Mouse (Mus musculus): Measurements from ENCODE around the gene Tmed2. TPM values are rescaled to one million over a fixed set of nuclear protein-coding genes. Genes with fewer than 3 reads are reported as not detected.

Tmed2 gene
- polyA plus RNA-seq, 1 experiment from 2014 or later: 561 TPM

DNA sequence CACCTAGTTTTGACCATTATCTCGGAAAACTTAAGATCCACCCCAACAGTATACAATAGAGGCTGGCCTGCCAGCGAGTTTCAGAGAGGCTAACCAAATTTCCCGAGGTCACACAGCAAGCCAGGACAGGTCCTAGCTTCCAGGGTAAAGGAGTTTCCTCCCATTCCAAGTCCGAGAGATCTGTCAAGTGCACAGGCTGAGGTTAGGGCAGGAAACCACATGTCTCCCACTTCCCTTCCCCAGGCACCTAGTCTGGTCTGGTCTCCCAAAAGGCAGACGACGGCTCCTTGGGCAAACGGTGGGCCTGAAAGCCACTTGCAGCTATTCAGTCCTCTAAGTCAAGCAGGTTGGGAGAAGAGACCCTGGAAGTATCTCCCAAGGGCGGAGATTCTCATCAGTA, 10.8 kb upstream of the Tmed2 start:
- no peaks in the 10 kb centered on the region for H3K36me3 ChIP-seq (ENCODE audit: insufficient read depth, low read length)
- H3K9me3 ChIP-seq (replicated peaks; ENCODE audit: low read length): no peaks in the 10 kb centered on the region
- no peak for TF ChIP-seq CTCF (IDR thresholded peaks at IDR 0.05; ENCODE audit: low read depth)
- DNase-seq (ENCODE audit: low spot score) (no peak), ATAC-seq (replicated peaks; ENCODE audit: low FRiP score, low read depth) (no peak)
- peak overlapping the region; percentile 79 for H3K4me3 ChIP-seq (replicated peaks; ENCODE audit: low read depth, low read length)
- peak overlapping the region; percentile 61 for H3K4me2 ChIP-seq (ENCODE audit: low read length)
- H3K27me3 ChIP-seq (ENCODE audit: insufficient read depth, low read length): no peaks in the 10 kb centered on the region
- WGBS: 26% methylated on average over 8 of the region's 8 CpGs
- H3K4me1 ChIP-seq (replicated peaks; ENCODE audit: insufficient read depth, low read length): peaks cover 28% of the 10 kb centered on the region
- peak overlapping the region; percentile 90 for H3K27ac ChIP-seq
- peak overlapping the region; percentile 80; the same call in 1 of the 2 replicates for H3K9ac ChIP-seq (ENCODE audit: low read depth, low read length)

GRCm38 (mm10) chr5:124530655-124531582, 9.6 kb upstream of the Tmed2 start, which contains the start of gene Rilpl1:
TSS of gene Rilpl1 (minus strand) at chr5:124531391.
- under 1% methylated on average over 75 of the region's 96 CpGs for WGBS
- H3K4me3 ChIP-seq (replicated peaks; ENCODE audit: low read depth, low read length): peak within 1 kb of the TSS; percentile 79
- no peaks in the 10 kb centered on the region for H3K9me3 ChIP-seq (replicated peaks; ENCODE audit: low read length)
- ATAC-seq (replicated peaks; ENCODE audit: low FRiP score, low read depth) (peak; percentile 83), DNase-seq (ENCODE audit: low spot score) (peak; percentile 86)
- peaks cover 28% of the 10 kb centered on the region for H3K4me1 ChIP-seq (replicated peaks; ENCODE audit: insufficient read depth, low read length)
- no peaks in the 10 kb centered on the region for H3K36me3 ChIP-seq (ENCODE audit: insufficient read depth, low read length)
- H3K4me2 ChIP-seq (ENCODE audit: low read length): peak within 1 kb of the TSS; percentile 61
- H3K9ac ChIP-seq (ENCODE audit: low read depth, low read length): peak within 1 kb of the TSS; percentile 80
- peak within 1 kb of the TSS; percentile 90 for H3K27ac ChIP-seq
- TF ChIP-seq CTCF (IDR thresholded peaks at IDR 0.05; ENCODE audit: low read depth): no peak
- no peaks in the 10 kb centered on the region for H3K27me3 ChIP-seq (ENCODE audit: insufficient read depth, low read length)

- no peak for ATAC-seq (replicated peaks; ENCODE audit: low FRiP score, low read depth)
- no peak for TF ChIP-seq CTCF (IDR thresholded peaks at IDR 0.05; ENCODE audit: low read depth)
- Histone ChIP-seq H3K4me2 (ENCODE audit: low read length) (peak overlapping the region; percentile 61), H3K9me3 (replicated peaks; ENCODE audit: low read length) (no peaks in the 10 kb centered on the region), H3K9ac (ENCODE audit: low read depth, low read length) (peak overlapping the region; percentile 80), H3K4me3 (replicated peaks; ENCODE audit: low read depth, low read length) (peak overlapping the region; percentile 79), H3K4me1 (replicated peaks; ENCODE audit: insufficient read depth, low read length) (peaks cover 28% of the 10 kb centered on the region), H3K27ac (peak overlapping the region; percentile 90), H3K36me3 (ENCODE audit: insufficient read depth, low read length) (no peaks in the 10 kb centered on the region), H3K27me3 (ENCODE audit: insufficient read depth, low read length) (no peaks in the 10 kb centered on the region)
- DNase-seq (ENCODE audit: low spot score): no peak
- whole genome bisulfite sequencing: 14% methylated on average over 14 of the region's 14 CpGs
Observed at GRCm38 (mm10) chr5:124531583-124531930, 8.9 kb upstream of the Tmed2 start.

GRCm38 (mm10) chr5:124532451-124532850, 8.0 kb upstream of the Tmed2 start:
- 0 out of 2 replicates have a peak overlapping the region, but pooled peaks have one; percentile 23 for H3K9ac ChIP-seq (ENCODE audit: low read depth, low read length)
- no peak overlapping the region for H3K4me3 ChIP-seq (replicated peaks; ENCODE audit: low read depth, low read length)
- H3K27me3 ChIP-seq (ENCODE audit: insufficient read depth, low read length): no peaks in the 10 kb centered on the region
- no peaks in the 10 kb centered on the region for H3K9me3 ChIP-seq (replicated peaks; ENCODE audit: low read length)
- DNase-seq (ENCODE audit: low spot score) (peak; percentile 65), ATAC-seq (replicated peaks; ENCODE audit: low FRiP score, low read depth) (no peak)
- no peaks in the 10 kb centered on the region for H3K36me3 ChIP-seq (ENCODE audit: insufficient read depth, low read length)
- peak overlapping the region; percentile 90 for H3K27ac ChIP-seq
- H3K4me2 ChIP-seq (ENCODE audit: low read length): 0 out of 2 replicates have a peak overlapping the region, but pooled peaks have one; percentile 21
- peaks cover 33% of the 10 kb centered on the region for H3K4me1 ChIP-seq (replicated peaks; ENCODE audit: insufficient read depth, low read length)
- TF ChIP-seq CTCF (IDR thresholded peaks at IDR 0.05; ENCODE audit: low read depth): no peak
- WGBS: 28% methylated on average over 7 of the region's 7 CpGs

- Histone ChIP-seq H3K9me3 (replicated peaks; ENCODE audit: low read length) (no peaks in the 10 kb centered on the region), H3K27ac (no peak overlapping the region), H3K4me3 (replicated peaks; ENCODE audit: low read depth, low read length) (no peak overlapping the region), H3K27me3 (ENCODE audit: insufficient read depth, low read length) (no peaks in the 10 kb centered on the region), H3K36me3 (ENCODE audit: insufficient read depth, low read length) (no peaks in the 10 kb centered on the region), H3K9ac (ENCODE audit: low read depth, low read length) (no peak overlapping the region), H3K4me2 (ENCODE audit: low read length) (no peak overlapping the region), H3K4me1 (replicated peaks; ENCODE audit: insufficient read depth, low read length) (peaks cover 13% of the 10 kb centered on the region; the same call in 1 of the 2 replicates)
- no peak for DNase-seq (ENCODE audit: low spot score)
- 63% methylated on average over 5 of the region's 5 CpGs for WGBS
- TF ChIP-seq CTCF (IDR thresholded peaks at IDR 0.05; ENCODE audit: low read depth): no peak
- ATAC-seq (replicated peaks; ENCODE audit: low FRiP score, low read depth): no peak
Observed at GRCm38 (mm10) chr5:124535016-124535415, 5.5 kb upstream of the Tmed2 start.

GRCm38 (mm10) chr5:124536776-124537175, 3.7 kb upstream of the Tmed2 start:
- Histone ChIP-seq H3K4me2 (ENCODE audit: low read length) (peak overlapping the region; percentile 49), H3K9me3 (replicated peaks; ENCODE audit: low read length) (no peaks in the 10 kb centered on the region), H3K27me3 (ENCODE audit: insufficient read depth, low read length) (no peaks in the 10 kb centered on the region), H3K4me3 (replicated peaks; ENCODE audit: low read depth, low read length) (no peak overlapping the region), H3K36me3 (ENCODE audit: insufficient read depth, low read length) (no peaks in the 10 kb centered on the region), H3K4me1 (replicated peaks; ENCODE audit: insufficient read depth, low read length) (0 out of 2 replicates have a peak, but pooled peaks cover 9% of the 10 kb centered on the region), H3K27ac (peak overlapping the region; percentile 60), H3K9ac (ENCODE audit: low read depth, low read length) (peak overlapping the region; percentile 46)
- 5% methylated on average over 17 of the region's 17 CpGs for WGBS
- ATAC-seq (replicated peaks; ENCODE audit: low FRiP score, low read depth): no peak
- peak; percentile 73 for DNase-seq (ENCODE audit: low spot score)
- peak; percentile 19; the same call in 1 of the 2 replicates for TF ChIP-seq CTCF (IDR thresholded peaks at IDR 0.05; ENCODE audit: low read depth)

Measured in kidney, postnatal 0 days (tissue).